Mouse (Mus musculus): ENCODE data around the gene Zc3h12a. TPM values are rescaled to one million over a fixed set of nuclear protein-coding genes. Genes with fewer than 3 reads are reported as not detected.

The Zc3h12a gene
- total RNA-seq, 2 experiments from 2014 or later: 3.6 to 6.2 TPM

DNA sequence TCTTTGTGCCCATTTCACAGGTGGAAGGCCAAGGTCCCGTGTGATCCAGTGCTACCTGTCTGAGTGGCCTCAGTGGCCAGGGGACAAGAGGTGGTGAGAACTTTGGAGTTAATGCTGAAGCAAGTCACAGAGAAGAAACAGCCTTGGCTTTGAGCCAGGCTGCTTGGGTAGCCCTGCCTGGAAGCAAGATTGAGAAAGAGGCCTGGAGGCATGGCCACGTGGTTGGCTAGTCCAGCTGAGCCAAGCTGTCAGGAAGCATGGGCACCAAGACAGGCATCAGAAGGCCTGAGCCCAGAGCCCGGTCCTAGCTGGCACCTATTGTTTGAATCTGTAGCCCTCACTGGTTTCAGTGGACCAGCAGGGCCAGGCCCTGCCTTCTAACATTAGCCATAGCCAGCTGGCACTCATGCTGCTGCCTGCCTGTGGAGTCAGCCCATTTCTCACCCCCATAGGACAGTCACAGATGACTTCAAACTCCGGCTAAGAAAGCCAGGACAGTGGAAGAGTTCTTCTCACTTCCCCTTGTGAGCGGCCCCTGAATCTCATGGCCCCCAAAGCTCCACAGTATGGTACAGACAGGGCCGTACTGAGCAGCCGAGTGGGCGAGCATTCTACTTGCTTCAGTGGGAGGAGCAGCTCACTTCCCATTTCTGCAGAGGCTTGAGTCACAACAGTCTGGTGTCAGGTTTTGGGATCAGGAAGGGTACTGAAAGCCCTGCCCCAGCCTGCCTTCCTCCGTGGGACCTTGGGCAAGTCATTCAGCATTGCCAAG is 11.4 kb downstream of the Zc3h12a start:
- peak; percentile 49 for ATAC-seq (replicated peaks; ENCODE audit: poor library complexity)

DNA sequence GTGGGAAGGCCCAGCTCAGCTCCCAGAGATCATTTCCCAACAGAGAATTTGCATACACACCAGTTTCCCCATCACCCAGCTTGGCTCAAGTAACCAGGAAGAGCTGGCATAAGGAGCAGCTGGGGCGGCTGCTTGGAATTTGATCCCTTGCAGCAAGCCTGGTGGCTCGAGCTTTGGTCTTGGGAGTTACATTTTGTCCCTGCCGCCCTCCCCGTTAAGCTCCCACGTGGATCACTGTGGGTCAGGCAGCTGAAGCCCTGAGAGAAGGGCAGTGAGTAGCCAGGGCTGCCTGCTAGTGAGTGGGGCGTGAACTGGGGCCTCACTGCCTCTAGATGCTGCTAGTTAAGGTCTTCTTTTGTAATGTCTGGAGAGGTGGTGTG is 11.9 kb downstream of the Zc3h12a start:
- no peak for ATAC-seq (replicated peaks; ENCODE audit: poor library complexity)

DNA sequence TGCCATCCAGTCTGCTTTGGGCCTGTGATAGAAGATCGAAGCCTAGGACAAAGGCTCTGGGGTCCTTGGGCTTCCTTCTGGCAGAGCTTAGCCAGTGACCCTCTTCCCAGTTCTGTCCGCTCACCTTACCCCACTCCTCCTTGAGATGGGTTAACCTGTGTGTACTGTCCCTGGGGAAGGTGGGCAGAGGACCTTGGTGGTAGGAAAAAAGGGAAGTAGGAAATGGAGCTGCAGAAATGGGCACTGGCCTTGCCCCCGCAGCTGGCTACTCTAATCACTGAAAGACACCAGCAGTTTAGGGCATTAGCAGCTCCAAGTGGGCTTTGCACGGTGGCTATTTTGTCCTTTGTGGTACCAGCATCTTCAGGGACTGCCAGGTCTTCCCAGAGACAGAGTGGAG is 12.6 kb downstream of the Zc3h12a start:
- ATAC-seq (replicated peaks; ENCODE audit: poor library complexity): no peak

DNA sequence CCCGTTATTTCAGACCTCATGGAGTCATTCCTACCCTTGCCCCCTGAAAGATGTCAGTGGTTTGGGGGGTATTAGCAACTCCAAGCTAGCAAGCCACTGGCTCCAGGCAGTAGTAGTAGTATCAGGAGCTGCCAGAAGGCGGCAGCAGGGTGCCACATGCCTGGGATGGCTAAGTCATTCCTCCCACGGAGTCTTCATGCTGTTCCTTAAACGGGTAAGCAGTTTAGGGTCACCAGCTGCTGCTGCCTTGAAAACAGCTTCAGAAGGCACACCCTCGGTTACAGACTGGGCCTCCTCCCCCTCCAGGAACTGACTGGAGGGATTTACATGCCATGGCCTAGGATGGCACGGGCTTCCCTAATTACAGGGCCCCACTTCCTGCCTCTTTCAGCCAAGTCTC is 13.0 kb downstream of the Zc3h12a start:
- peak; percentile 65 for ATAC-seq (replicated peaks; ENCODE audit: poor library complexity)

DNA sequence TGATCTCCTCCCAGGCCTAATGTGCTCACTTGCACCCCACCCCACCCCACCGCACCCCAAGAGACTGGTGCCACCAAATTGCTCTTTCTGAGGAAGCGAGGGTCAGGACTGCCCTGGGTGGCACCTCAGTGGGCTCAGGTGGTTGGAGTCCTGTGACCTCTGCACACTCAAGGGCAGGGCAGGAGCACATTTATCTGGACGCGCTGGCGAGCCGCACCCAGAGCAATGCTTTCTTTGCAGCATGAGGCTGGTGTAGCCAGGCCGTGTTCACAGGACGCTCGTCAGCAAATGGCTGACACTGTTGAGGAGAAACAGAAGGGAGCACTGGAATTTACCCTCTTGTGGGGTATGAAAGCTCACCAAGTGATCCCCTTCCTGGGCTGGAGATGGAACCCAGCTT is 22.3 kb downstream of the Zc3h12a start:
- ATAC-seq (replicated peaks; ENCODE audit: poor library complexity): no peak

DNA sequence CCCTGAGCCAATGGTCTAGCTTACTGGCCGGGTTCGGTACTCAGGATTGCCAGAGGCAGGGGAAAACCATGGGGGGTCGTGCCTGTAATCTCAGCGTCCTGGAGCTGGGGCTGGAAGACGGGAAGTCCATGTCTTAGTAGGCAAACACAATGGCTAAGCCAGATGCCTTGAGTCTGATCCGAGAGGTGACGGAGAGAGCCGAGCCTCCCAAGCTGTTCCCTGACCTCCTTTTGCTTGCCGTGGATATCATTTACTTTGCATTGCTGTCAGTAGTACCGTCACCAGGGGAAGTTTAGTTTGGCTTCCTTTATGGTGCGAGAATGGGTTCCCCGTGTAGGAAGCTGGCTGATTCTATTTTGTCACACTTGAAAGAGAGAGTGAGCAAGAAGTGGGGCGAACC is 26.3 kb downstream of the Zc3h12a start:
- no peak for ATAC-seq (replicated peaks; ENCODE audit: poor library complexity)

DNA sequence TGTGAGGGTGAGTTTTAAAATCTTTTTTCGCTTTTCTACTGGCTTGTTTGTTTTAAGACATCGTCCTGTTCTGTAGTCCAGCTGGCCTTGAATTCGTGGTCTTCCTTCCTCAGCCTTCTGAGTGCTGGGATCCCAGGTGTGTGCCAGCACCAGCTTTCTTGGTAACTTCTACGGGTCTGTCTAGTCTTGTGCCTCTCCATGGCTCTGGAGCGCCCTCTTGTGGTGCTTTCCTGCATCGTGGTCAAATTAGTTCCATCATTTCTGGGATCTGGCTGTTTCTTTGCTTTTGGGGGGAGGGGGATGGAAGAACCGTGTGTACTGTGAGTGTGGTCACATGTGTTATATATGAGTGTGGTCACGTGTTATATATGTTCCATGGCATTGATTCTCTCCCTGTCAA is 28.2 kb downstream of the Zc3h12a start:
- ATAC-seq (replicated peaks; ENCODE audit: poor library complexity): peak; percentile 90

DNA sequence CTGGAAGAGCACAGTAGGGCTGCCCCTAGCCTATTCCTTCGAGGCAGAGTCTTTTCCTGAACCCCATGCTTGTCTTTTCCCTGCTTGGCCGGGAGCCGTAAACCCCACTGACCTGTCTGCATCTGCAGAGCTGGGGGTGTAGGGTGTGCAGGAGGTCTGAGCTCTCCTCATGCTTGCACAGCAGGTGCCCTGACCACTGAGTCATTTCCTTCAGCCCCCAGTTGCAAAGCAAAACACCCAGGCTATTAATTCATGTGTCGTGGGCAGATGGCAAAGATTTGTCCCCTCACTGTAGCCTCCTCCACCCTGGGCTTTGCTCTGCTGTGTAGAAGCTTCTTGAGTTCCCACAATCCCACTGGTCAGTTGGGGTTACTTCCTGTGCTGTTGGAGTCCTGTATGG is 30.2 kb downstream of the Zc3h12a start:
- ATAC-seq (replicated peaks; ENCODE audit: poor library complexity): no peak

DNA sequence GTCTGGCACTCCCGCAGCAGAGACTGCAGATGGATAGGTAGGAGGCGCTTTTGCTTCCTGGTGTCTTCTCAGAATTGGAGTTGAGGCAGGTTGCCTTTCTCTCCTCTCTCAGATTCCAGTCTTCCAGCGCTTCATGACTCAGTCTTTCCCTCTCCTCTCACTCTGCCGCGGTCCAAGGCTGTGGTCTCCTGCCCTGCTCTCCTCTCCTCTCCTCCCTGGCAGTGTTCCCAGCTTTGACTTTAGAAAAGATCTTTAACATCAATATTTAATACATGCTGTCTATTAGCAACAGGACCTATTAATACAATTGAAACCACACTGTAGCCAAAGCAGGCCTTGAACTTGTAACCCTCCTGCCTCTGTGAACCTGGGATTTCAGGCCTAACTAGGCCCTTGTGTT is 31.6 kb downstream of the Zc3h12a start:
- ATAC-seq (replicated peaks; ENCODE audit: poor library complexity): no peak

DNA sequence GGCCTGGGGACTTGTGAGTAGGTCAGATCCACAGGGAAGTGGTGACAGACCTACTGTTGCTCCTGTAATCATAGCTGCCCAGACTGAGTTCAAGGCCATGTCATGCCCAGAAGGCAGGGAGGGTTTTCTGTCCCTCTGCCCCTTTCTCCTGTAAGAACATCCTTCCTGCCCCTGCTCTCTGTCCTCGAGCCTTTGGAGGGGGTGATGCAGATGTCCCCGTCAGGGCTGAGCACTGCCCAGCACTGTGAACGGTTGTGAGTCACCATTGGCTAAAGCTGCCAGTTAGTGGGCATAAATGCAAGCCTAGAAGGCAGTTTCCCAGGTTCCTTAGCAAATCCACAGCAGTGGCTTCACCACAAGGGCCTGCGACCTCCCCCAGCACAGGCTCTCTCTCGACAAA is 34.6 kb downstream of the Zc3h12a start:
- no peak for ATAC-seq (replicated peaks; ENCODE audit: poor library complexity)

DNA sequence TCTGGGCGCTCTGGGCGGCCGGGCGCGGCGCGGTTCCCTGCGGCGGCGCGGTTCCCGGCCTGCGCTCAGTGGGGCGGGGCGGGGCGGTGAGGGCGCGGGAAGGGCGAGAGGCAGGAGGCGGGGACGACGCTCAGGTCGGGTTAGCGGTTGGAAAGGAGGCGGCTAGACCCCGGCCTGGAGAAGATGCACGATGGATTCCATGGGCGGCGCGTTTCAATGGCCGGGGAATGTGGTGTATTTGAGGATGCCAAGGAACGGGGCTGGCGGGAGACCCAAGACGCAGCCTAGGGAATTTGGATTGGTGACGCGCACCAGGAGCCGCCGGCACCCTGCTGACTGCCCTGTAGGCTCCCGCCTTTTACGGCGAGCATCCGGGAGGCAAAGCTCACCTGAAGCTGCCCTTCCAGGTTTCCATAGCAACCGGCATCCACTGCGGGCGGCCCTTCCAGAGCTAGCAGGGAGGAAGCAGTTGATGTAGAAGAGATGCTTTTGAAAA is 42.2 kb downstream of the Zc3h12a start:
- ATAC-seq (replicated peaks; ENCODE audit: poor library complexity): peak; percentile 88

DNA sequence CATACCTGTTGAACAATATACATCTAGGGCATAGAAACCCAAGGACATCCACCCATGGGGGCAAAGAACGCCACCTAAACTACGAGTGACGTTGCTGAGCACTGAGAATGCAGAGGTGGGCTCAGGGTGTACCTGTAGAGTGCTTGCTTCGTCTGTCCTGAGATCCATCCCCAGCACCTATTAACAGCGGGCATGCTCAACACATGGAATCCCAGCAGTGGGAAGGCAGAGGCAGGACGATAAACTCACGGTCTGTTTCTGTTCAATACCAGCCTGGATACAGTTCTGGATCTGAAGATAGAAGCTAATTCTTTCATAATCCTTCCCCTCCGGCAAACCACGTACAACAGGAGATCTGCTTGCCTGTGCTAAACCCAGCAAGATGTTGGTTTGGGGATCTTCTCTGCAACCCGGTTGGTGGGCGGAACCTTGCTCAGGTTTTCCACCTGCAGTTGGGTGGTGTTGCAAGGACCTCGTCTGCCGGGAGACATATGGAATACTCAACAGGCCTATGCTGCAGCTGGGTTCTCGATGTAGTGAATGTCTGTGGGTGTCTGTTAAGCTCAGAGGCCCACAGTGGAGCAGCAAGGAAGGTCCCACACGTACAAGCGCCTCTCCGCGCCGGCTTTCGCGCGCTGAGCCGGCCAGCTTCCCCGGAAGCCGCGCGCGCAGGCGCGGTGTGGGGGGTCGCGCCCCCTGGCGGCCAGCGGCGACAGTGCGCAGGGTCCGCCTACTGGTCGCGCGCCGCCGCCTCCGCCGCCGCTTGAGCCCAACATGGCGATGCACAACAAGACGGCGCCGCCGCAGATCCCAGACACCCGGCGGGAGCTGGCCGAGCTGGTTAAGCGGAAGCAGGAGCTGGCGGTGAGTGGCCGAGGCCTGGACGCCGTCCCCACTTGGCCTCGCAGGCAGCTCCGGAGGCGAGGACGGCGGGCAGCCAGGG is 43.0 kb downstream of the Zc3h12a start, which contains the start of gene Meaf6:
Meaf6 (plus strand) TSS at position 732 of the 943 bp plus-strand sequence.
- peak; percentile 88 for ATAC-seq (replicated peaks; ENCODE audit: poor library complexity)

DNA sequence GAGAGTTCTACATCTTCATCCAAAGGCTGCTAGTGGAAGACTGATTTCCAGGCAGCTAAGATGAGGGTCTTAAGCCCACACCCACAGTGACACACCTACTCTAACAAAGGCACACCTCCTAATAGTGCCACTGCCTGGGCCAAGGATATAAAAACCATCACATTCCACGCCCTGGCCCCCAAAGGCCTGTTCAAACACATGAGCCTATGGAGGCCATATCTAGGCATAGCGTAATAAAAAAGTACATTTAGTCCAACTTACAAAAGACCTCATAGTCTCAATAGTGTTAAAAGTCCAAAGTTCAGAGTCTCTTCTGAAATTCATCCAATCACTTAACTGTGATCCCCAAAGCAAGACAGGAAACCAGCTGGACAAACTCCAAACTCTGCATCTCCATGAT is 48.9 kb downstream of the Zc3h12a start:
- no peak for ATAC-seq (replicated peaks; ENCODE audit: poor library complexity)

DNA sequence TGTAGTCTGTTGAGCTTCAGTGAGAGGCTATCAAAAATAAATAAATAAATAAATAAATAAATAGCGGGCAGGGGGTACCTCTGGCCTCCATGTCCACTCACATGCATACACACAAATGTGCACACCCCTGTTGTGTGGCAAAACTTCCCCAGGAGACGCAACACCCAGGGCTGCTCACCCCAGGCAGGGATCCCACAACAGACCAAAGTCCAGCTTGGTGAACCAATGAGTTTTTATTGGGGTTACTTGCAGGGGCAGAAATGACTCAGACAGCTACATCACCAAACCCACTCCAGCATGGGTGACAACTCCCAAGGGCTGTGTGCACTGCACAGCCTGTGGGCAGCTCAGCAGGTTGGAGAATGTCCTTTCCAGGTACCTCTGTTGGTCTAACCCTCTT is 49.9 kb downstream of the Zc3h12a start:
- no peak for ATAC-seq (replicated peaks; ENCODE audit: poor library complexity)

Other genes with a start within 250 kb of the Zc3h12a start
- gene Epha10, start 246.9 kb downstream of the Zc3h12a start, total RNA-seq (2015): not detected in 2 replicates
- not detected in 2 replicates for gene Epha10, start 246.9 kb downstream of the Zc3h12a start, total RNA-seq (2017)
- 4.4 and 6.5 TPM in 2 replicates for gene 9930104L06Rik, start 190.8 kb downstream of the Zc3h12a start, total RNA-seq (2015)
- 7.9 and 9.1 TPM in 2 replicates for gene 9930104L06Rik, start 190.8 kb downstream of the Zc3h12a start, total RNA-seq (2017)
- gene Cdca8, start 188.5 kb downstream of the Zc3h12a start, total RNA-seq (2015): 115 and 125 TPM in 2 replicates
- gene Cdca8, start 188.5 kb downstream of the Zc3h12a start, total RNA-seq (2017): 121 and 137 TPM in 2 replicates
- gene Rspo1, start 141.4 kb downstream of the Zc3h12a start, total RNA-seq (2015): 0.89 and 2.6 TPM in 2 replicates
- gene Rspo1, start 141.4 kb downstream of the Zc3h12a start, total RNA-seq (2017): 0.41 and 0.71 TPM in 2 replicates
- 87.0 and 101 TPM in 2 replicates for gene Gnl2, start 111.3 kb downstream of the Zc3h12a start, total RNA-seq (2015)
- 133 and 205 TPM in 2 replicates for gene Gnl2, start 111.3 kb downstream of the Zc3h12a start, total RNA-seq (2017)
- 0.15 TPM in 1 of 2 replicates, not detected in the other for gene Dnali1, start 62.1 kb downstream of the Zc3h12a start, total RNA-seq (2015)
- gene Dnali1, start 62.1 kb downstream of the Zc3h12a start, total RNA-seq (2017): not detected in 2 replicates
- 22.0 and 28.6 TPM in 2 replicates for gene Snip1, start 61.2 kb downstream of the Zc3h12a start, total RNA-seq (2015)
- gene Snip1, start 61.2 kb downstream of the Zc3h12a start, total RNA-seq (2017): 28.3 and 33.5 TPM in 2 replicates
- 37.5 and 48.8 TPM in 2 replicates for gene Meaf6, start 42.7 kb downstream of the Zc3h12a start, total RNA-seq (2015)
- 39.0 and 57.7 TPM in 2 replicates for gene Meaf6, start 42.7 kb downstream of the Zc3h12a start, total RNA-seq (2017)